Mouse (Mus musculus) thymus, adult 2 months (tissue): ENCODE data around the gene Gria1. TPM values are rescaled to one million over a fixed set of nuclear protein-coding genes. Genes with fewer than 3 reads are reported as not detected.

Experiments used
- DNase-seq: peaks from one replicate; pipeline ENCODE4 v3.0.0; 2021
- H3K27ac ChIP-seq: fragments of 200-500 bp; 2 replicates; pipeline ENCODE4 v1.5.1; 2012; ENCODE audit warnings: low read length, control low read depth; ENCODE audit not compliant: control insufficient read depth, insufficient read depth
- H3K27me3 ChIP-seq: fragments of 200-500 bp; 2 replicates; pipeline ENCODE4 v1.6.1; 2012; ENCODE audit warnings: mild to moderate bottlenecking, low read length, moderate library complexity, mixed read lengths; ENCODE audit not compliant: control insufficient read depth, insufficient read depth
- H3K36me3 ChIP-seq: fragments of 200-500 bp; 2 replicates; pipeline ENCODE4 v1.6.1; 2012; ENCODE audit warnings: mild to moderate bottlenecking, low read length, moderate library complexity; ENCODE audit not compliant: control insufficient read depth, insufficient read depth
- H3K4me1 ChIP-seq: fragments of 200-500 bp; replicated peaks from 2 replicates; pipeline ENCODE4 v1.6.1; 2012; ENCODE audit warnings: low read length; ENCODE audit not compliant: control insufficient read depth, insufficient read depth
- H3K4me3 ChIP-seq: fragments of 200-500 bp; 2 replicates; pipeline ENCODE4 v1.5.1; 2012; ENCODE audit warnings: mild to moderate bottlenecking, low read length, control low read depth, moderate library complexity; ENCODE audit not compliant: control insufficient read depth, insufficient read depth
- CTCF ChIP-seq: fragments of 200-500 bp; IDR thresholded peaks from 2 replicates; pipeline ENCODE4 v1.5.1; 2012; ENCODE audit warnings: mild to moderate bottlenecking, control low read depth, low read length, moderate library complexity, borderline replicate concordance; ENCODE audit not compliant: control insufficient read depth, poor library complexity, insufficient read depth; ENCODE audit errors: extremely low read depth
- POLR2A ChIP-seq: fragments of 200-500 bp; IDR thresholded peaks from 2 replicates; pipeline ENCODE4 v1.6.1; 2012; ENCODE audit warnings: mild to moderate bottlenecking, low read length, control low read depth, moderate library complexity; ENCODE audit not compliant: control insufficient read depth, poor library complexity, insufficient read depth; ENCODE audit errors: extremely low read depth
- WGBS: fragments of 180-500 bp; shearing (Covaris S2); methylation state at CpG from one replicate; pipeline ENCODE4 v1.1.7; 2018; 5-methylcytosine and 5-hydroxymethylcytosine counted together
- polyA plus RNA-seq: library from polyadenylated mRNA; depleted of rRNA; stranded (reverse); fragments of >200 nt; gene quantifications from 2 replicates; pipeline ENCODE4 v1.2.3, GENCODE M21; 2012

The Gria1 gene
- polyA plus RNA-seq, 1 experiment, result 0.05 TPM

DNA sequence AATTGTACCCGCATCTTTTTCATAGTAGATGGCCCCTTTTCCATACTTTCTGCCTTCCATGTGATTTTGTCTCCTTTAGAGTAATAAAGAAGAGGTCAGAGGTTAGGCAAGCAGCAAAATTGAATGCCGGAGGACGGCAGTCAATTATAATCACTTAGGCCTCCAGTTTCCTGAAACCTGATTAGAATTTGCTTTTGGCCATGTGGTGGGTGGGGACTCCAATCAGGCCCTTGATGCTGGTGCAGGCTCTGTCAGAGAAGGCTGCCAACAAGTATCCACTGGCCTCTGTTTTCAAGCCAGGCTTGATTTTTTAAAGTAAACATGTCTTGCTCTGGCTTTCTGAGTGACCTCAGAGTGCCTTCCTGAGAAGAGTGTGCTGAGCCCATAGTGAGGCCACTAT lies 6.6 kb upstream of the Gria1 start:
- Histone ChIP-seq H3K27ac (no peak overlapping the region), H3K4me3 (no peak overlapping the region), H3K4me1 (no peaks in the 10 kb centered on the region), H3K27me3 (no peaks in the 10 kb centered on the region), H3K36me3 (no peaks in the 10 kb centered on the region)
- 86% methylated on average over 3 of the region's 3 CpGs for WGBS
- TF ChIP-seq POLR2A (no peak), CTCF (no peak)
- DNase-seq, result no peak

GRCm38 (mm10) chr11:57005341-57005740 lies 5.8 kb upstream of the Gria1 start:
- TF ChIP-seq CTCF (no peak), POLR2A (no peak)
- no peak overlapping the region for H3K27ac ChIP-seq
- H3K27me3 ChIP-seq, result no peaks in the 10 kb centered on the region
- H3K4me1 ChIP-seq, result no peaks in the 10 kb centered on the region
- no peak overlapping the region for H3K4me3 ChIP-seq
- no peak for DNase-seq
- no peaks in the 10 kb centered on the region for H3K36me3 ChIP-seq
- WGBS, result 84% methylated on average over 7 of the region's 7 CpGs

- Histone ChIP-seq H3K4me3 (no peak overlapping the region), H3K27ac (no peak overlapping the region), H3K4me1 (no peaks in the 10 kb centered on the region), H3K27me3 (no peaks in the 10 kb centered on the region), H3K36me3 (no peaks in the 10 kb centered on the region)
- no peak for TF ChIP-seq POLR2A
- TF ChIP-seq CTCF, result no peak
- 95% methylated on average over 4 of the region's 4 CpGs for WGBS
- DNase-seq, result no peak
These were observed 3.4 kb upstream of the Gria1 start for GRCm38 (mm10) chr11:57007790-57008189.

DNA sequence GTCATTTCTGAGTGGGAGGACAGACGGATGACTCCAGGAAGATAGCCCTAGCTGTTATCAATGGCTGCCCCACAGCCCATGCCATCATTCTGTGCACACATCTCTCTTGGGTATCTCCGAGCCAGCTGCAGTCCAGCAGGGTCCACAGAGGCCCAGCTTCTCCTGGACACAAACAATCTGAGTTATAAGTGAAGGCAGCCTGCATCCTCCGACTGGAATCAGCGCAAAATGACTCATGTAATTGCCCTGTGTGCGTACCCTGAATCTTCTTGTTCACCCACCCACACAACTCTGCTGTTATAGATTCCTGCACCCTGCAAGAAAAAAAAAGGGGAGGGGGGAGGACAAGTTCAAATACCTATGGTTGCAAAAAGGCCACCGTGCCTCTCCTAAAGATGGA lies 576 bp upstream of the Gria1 start:
- DNase-seq, result no peak
- 85% methylated on average over 6 of the region's 6 CpGs for WGBS
- Histone ChIP-seq H3K4me3 (no peak overlapping the region), H3K27ac (no peak overlapping the region), H3K4me1 (no peaks in the 10 kb centered on the region), H3K27me3 (no peaks in the 10 kb centered on the region), H3K36me3 (no peaks in the 10 kb centered on the region)
- no peak for TF ChIP-seq CTCF
- no peak for TF ChIP-seq POLR2A

- no peak for DNase-seq
- no peaks in the 10 kb centered on the region for H3K4me1 ChIP-seq
- WGBS, result 10% methylated on average over 11 of the region's 11 CpGs
- no peak overlapping the region for H3K4me3 ChIP-seq
- TF ChIP-seq CTCF (no peak), POLR2A (no peak)
- H3K36me3 ChIP-seq, result no peaks in the 10 kb centered on the region
- H3K27ac ChIP-seq, result no peak overlapping the region
- no peaks in the 10 kb centered on the region for H3K27me3 ChIP-seq
These were observed 478 bp downstream of the Gria1 start for GRCm38 (mm10) chr11:57011691-57012039.

- no peak overlapping the region for H3K4me3 ChIP-seq
- no peak for DNase-seq
- TF ChIP-seq POLR2A, result no peak
- no peak for TF ChIP-seq CTCF
- H3K27me3 ChIP-seq, result no peaks in the 10 kb centered on the region
- no peaks in the 10 kb centered on the region for H3K36me3 ChIP-seq
- H3K4me1 ChIP-seq, result no peaks in the 10 kb centered on the region
- no peak overlapping the region for H3K27ac ChIP-seq
- WGBS, result 51% methylated on average over 13 of the region's 13 CpGs
These were observed 1.2 kb downstream of the Gria1 start for GRCm38 (mm10) chr11:57012287-57012921.
